Mouse (Mus musculus) adrenal gland, adult 2 months (tissue): ENCODE measurements around the gene Nostrin. TPM values are rescaled to one million over a fixed set of nuclear protein-coding genes. Genes with fewer than 3 reads are reported as not detected.

Experiments used
- DNase-seq: peaks from one replicate; pipeline ENCODE4 v3.0.0; 2021
- long read RNA-seq: library from polyadenylated mRNA; stranded (forward); transcript quantifications from one replicate; pipeline ENCODE4 v2.0.0, GENCODE M21; 2021
- polyA plus RNA-seq: library from polyadenylated mRNA; depleted of rRNA; stranded (reverse); fragments of >200 nt; gene quantifications from 2 replicates; pipeline ENCODE4 v1.2.3, GENCODE M21; 2012; rRNA removed
- total RNA-seq, 2 experiments: library from RNA; stranded (reverse); gene quantifications; 2 replicates each; pipeline ENCODE4 v1.2.3; 2021

Nostrin gene
- 1 to 10 TPM; 8.2 to 8.4 TPM for total RNA-seq
- 0.04 and 0.20 TPM in 2 replicates for polyA plus RNA-seq
- long read RNA-seq, partial matches to known transcripts, result 0 of 1 reads
- long read RNA-seq, other reads (novel, unspliced or antisense), result 0 of 1 reads

DNA sequence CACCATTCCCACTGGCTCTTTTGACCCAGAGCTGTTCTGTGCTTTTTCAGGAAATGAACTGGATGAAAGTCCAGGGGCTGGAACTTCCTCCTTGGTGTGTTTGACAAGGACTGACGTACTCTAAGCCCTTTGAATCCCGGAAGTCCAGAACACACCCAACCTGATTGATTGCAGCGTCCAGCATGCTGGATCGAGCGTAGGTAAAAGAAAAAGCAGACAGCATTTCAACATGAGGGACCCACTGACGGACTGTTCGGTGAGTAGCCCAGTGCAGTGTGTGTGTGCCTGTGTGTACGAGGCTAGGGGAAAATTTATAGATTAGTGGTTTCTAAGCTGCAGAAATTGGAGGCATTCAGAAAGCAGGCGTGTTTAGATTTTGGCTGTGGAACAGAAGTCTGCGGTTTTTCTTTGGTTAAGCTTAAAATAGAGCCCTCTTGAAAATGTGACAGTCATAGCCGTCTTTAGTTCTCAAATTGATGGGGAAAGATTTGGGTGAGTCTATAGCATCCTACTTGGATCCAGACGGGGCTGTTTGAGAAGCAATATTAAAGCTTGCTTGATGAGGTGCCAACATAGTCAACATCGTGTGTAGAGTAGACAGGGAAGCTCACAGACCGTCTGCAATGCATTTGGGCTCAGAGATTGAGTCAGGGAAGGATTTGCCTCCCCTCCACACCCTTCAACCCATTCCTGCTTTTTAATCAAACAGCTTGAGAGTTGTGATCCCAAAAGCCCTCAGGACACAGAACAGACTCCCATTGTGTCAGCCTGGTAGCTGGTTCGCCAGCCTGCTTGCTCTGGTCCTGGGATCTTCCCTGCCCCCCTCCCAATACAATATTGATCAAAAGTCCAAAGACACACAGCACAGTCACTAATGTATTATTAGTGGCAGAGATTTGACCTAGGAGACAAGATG lies at the start of gene Nostrin:
Gene Nostrin, plus strand, starts transcription at position 140 of the 916 bp plus-strand sequence.
- DNase-seq, result peak; percentile 45

GRCm38 (mm10) chr2:69086505-69087260 lies 48.9 kb upstream of the Nostrin start:
- DNase-seq, result no peak

GRCm38 (mm10) chr2:69095836-69096235 lies 39.8 kb upstream of the Nostrin start:
- DNase-seq, result no peak

DNA sequence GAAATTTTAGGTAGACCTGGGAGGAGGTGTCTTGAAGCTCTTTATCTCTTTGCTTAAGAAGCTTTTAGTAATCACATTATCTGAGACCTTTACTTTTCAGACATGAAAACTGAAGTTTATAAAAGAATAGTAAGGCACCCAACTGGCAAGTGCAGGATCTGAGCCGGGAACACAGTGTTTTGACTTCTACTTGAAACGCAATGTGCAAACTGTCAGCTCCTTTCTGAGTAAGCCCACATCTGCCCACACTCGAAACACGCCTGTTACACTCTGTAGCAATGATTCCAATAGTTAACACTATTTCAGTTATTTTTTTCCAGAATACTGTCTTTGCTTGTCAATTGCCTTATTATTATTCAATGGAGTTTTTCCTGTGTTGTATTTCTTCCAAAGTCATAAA lies 38.8 kb upstream of the Nostrin start:
- DNase-seq, result no peak

GRCm38 (mm10) chr2:69097526-69097925 lies 38.1 kb upstream of the Nostrin start:
- no peak for DNase-seq

DNA sequence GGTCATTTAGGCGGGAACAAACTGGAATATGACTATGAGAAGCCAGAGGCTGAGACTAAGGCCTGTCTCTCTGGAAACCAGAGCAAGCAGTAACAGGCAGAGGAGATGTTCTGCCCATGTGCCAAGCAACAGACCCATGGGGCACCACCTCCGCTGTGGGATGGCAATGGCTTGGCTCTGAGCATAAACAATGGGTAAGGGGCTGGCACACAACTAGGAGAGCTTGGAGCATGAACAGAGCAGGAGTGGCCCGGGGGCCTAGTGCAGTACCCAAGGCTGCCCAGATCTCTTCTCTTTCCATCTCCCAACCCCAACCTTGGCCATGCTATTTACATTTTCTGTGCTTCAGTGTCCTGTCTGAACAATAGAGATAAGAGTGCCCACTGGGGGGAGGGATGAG lies 36.9 kb upstream of the Nostrin start:
- DNase-seq, result no peak

DNA sequence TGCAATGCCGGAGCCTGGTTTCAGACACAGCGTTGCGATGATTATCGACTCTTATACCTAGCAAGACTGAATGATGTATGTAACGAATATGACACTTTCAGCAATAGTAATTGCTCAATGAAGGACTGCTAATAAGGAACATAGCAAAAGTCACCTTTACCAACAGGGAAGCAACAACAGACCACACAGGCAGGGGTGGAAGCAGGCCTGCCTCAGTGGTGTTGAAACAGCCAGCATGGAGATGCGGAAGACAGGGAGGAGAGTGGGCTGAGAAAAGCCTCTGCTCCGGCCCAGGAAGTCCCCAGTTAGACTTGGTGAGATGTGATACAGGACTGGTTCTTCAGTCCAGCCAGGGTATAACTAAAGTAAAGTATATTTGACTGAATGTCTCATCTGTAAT lies 36.5 kb upstream of the Nostrin start:
- DNase-seq, result no peak

DNA sequence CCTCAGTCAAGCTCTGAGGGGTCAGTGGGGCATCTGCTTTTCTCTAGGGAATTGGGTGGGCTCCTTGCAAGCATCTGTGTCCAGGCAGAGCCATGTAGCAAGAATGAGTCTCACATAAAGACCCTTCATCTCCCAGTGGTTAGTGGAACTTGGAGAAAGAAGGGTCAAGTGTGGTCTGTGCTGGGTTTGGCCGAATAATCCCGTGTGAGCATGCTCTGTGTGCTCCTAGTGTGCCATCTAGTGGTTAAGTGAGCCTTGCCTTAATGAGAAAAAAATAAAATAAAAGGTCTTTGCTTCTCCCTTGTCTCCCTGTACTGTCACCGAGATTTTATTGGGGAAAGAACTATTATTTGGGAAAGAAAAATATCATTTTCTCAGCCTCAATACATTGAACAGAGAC lies 34.9 kb upstream of the Nostrin start:
- peak; percentile 26 for DNase-seq

DNA sequence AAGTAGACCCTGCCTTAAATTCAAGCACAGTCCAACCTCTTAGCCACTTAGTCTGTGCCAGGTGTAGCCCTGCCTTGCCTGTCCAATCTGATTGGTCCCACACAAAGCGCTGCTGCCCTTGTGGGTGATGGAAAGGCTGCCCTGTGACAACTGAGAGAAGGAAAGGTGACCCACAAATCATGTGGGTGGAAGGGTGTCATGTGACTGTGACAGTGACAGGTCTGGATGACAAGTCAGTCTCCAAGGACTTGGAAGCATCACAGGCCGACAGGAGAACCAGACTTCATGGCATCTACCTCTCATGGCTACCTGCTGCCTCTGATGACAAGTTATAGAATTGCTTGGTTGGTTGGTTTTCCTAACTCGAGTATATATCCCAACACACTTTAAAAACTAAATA lies 32.1 kb upstream of the Nostrin start:
- no peak for DNase-seq

GRCm38 (mm10) chr2:69104511-69105145 lies 31.0 kb upstream of the Nostrin start:
- DNase-seq, result no peak

- DNase-seq, result no peak
These were observed 26.4 kb upstream of the Nostrin start for GRCm38 (mm10) chr2:69109246-69109645.

- no peak for DNase-seq
These were observed 25.9 kb upstream of the Nostrin start for GRCm38 (mm10) chr2:69109710-69110109.

GRCm38 (mm10) chr2:69112609-69113008 lies 23.0 kb upstream of the Nostrin start:
- no peak for DNase-seq

DNA sequence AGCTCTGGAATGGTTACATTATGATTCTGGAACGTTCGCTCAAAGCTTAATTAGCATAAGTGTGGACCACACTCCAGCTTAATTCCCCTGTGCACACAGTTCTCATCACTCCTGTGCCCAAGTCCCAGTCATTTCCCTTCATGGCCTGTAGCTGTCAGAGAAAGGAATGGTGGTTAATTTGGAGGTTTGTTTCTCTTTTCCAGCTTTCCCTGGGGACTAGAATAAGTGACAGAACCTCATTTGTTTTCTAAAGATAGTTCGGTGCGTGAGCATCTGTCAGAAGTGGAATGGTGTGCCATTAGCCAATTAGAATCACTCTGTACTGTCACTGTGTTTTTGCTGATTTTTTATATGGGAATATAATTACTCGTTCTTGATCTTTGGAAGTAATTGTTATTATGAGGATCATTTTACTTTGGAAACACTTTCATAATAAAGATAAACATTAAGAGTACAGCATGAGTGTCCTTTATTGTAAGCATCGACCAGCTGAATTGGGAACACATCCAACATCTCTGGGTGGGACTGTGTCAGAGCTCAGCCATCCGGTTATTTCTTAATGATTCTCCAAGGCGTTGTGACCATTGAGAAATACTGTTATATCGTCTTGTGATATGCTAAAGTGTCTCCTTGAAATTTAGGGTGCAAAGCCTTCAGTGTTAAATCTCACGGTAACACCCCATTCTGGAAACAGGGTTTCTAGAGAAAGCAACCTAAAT lies 21.6 kb upstream of the Nostrin start:
- DNase-seq, result no peak

GRCm38 (mm10) chr2:69115921-69116320 lies 19.7 kb upstream of the Nostrin start:
- DNase-seq, result no peak

- DNase-seq, result no peak
These were observed 18.8 kb upstream of the Nostrin start for GRCm38 (mm10) chr2:69116767-69117166.

- DNase-seq, result no peak
These were observed 16.6 kb upstream of the Nostrin start for GRCm38 (mm10) chr2:69118994-69119393.

DNA sequence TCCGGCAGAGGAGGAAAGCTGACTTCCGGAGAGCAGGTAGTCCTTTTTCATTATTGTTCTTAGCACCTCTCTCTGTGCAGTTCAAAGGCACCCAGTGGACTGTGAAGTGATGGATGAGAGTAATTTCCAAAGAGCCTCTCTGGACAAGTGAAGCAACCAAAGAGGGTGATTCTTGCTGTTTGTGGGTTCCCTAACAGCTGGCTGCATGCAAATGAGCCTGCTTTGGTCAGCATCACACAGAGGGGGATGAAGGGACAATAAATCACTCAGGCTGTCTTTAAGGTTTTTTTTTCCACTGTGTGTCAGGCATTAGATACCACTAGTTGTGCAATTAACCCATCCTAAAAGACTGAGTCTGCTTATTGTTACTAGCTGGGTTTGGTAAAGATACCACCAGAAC lies 15.9 kb upstream of the Nostrin start:
- DNase-seq, result no peak

- DNase-seq, result no peak
These were observed 13.9 kb upstream of the Nostrin start for GRCm38 (mm10) chr2:69121681-69122080.

DNA sequence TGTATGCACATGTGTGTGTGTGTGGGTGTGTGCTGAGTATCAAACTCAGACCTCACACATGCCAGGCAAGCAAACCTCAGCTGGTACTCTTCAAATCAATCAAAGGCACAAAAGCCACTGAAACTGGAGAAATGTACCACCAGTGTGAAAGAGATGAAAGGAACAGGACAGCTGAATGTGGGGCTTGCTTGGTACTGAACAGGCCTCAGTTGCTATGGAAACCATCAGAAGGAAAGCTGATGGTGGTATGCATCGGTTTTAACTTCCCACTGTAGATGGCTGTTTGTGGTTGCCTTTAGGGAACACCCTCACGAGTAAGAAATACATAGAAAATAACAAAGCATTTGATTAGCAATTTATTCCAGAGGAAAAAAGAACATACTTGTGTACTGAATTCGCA lies 10.2 kb upstream of the Nostrin start:
- no peak for DNase-seq

- no peak for DNase-seq
These were observed 7.3 kb upstream of the Nostrin start for GRCm38 (mm10) chr2:69128321-69128720.

GRCm38 (mm10) chr2:69128921-69129395 lies 6.6 kb upstream of the Nostrin start:
- DNase-seq, result peak; percentile 16
